Mouse (Mus musculus): ENCODE results near the gene Speer1.
"Not testable (repeated sequence)": the region's sequence is repeated elsewhere in the genome, so short reads cannot be mapped to it uniquely, and the experiment has no call there.

Speer1 gene

DNA sequence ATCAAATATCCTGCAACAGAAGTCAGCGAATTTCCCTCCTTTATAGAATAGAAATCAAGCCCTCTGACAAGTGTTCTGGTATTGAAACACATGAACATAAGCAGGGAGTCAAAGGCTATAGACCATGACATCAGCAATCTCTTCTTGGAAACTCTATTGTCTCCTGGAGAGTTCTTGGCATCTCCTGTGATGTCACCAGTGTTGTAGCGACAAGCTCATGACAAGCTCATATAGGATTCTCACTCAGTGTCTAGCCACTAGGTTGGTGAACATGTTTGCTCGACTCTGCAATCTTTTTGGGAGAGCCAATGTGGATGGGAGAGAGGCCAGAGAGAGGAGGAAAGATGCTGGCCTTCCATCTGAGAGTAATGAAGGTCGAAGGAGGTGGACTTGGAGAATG lies at the start of gene Speer1:
Speer1 (plus strand) TSS at position 301 of the 400 bp plus-strand sequence.
- ATAC-seq (ENCODE audit: insufficient number of reproducible peaks, low FRiP score, low TSS enrichment), result not testable (repeated sequence)
